8 mouse cellular contexts compared by ENCODE assay signal in the genomic region with DNA sequence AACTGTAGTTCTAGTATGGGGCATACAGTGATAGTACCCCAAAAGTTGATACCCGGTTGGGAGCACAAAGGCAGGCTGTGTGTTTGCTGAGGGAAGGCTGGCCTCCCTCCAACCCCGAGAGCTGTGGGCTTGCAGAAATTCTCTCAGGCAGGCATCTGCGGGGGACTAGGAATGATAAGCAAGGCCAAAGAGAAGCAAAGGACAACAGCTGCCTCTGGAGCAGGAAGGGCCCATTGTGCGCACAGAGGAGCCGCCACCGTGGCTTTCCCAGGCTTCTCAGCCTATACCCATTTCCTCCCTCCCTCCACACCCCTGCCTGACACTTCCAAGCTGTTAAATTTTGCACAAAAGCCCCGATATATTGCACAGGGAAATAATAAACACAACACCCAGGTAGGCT. TPM values are rescaled to one million over a fixed set of nuclear protein-coding genes. Genes with fewer than 3 reads are reported as not detected.
DNase-seq lines count a peak whose midpoint lies in the region; ATAC-seq lines count a peak whose summit lies in the region.

No protein-coding gene starts in this region.

- WGBS in embryonic facial prominence, embryonic 12.5 days: 7% methylated on average over 7 of the region's 7 CpGs
- 7% methylated on average over 7 of the region's 7 CpGs for WGBS in intestine, embryonic 15.5 days
- 2% methylated on average over 7 of the region's 7 CpGs for WGBS in neural tube, embryonic 15.5 days

- peak overlapping the region; percentile 6; the same call in 1 of the 2 replicates for H3K4me3 ChIP-seq in embryonic facial prominence, embryonic 12.5 days
- H3K4me3 ChIP-seq in intestine, embryonic 15.5 days (replicated peaks): no peak overlapping the region
- H3K4me3 ChIP-seq in neural tube, embryonic 15.5 days (replicated peaks): peak overlapping the region; percentile 82

- H3K4me1 ChIP-seq in embryonic facial prominence, embryonic 12.5 days: peaks cover 18% of the 10 kb centered on the region
- H3K4me1 ChIP-seq in intestine, embryonic 15.5 days (replicated peaks): peaks cover 19% of the 10 kb centered on the region
- peaks cover 48% of the 10 kb centered on the region for H3K4me1 ChIP-seq in neural tube, embryonic 15.5 days

- no peak overlapping the region for H3K9ac ChIP-seq in embryonic facial prominence, embryonic 12.5 days
- no peak overlapping the region for H3K9ac ChIP-seq in intestine, embryonic 15.5 days
- H3K9ac ChIP-seq in neural tube, embryonic 15.5 days (replicated peaks): peak overlapping the region; percentile 86; the same call in 1 of the 2 replicates

- no peaks in the 10 kb centered on the region for H3K9me3 ChIP-seq in embryonic facial prominence, embryonic 12.5 days
- no peaks in the 10 kb centered on the region for H3K9me3 ChIP-seq in intestine, embryonic 15.5 days
- H3K9me3 ChIP-seq in neural tube, embryonic 15.5 days (replicated peaks): no peaks in the 10 kb centered on the region

- peak overlapping the region; percentile 91; the same call in 1 of the 2 replicates for H3K4me2 ChIP-seq in embryonic facial prominence, embryonic 12.5 days (replicated peaks)
- peak overlapping the region; percentile 20 for H3K4me2 ChIP-seq in intestine, embryonic 15.5 days (replicated peaks)
- peak overlapping the region; percentile 60 for H3K4me2 ChIP-seq in neural tube, embryonic 15.5 days

- H3K27ac ChIP-seq in embryonic facial prominence, embryonic 12.5 days: 0 out of 2 replicates have a peak overlapping the region, but pooled peaks have one; percentile 23
- no peak overlapping the region for H3K27ac ChIP-seq in intestine, embryonic 15.5 days
- peak overlapping the region; percentile 62 for H3K27ac ChIP-seq in neural tube, embryonic 15.5 days (replicated peaks)

- peak; percentile 18 for DNase-seq in layer of hippocampus, adult 11-12 months (ENCODE audit: low spot score)
- no peak for DNase-seq in layer of hippocampus, adult 9-10 months (ENCODE audit: low spot score)
- no peak for DNase-seq in thymus, adult 18-20 months
- DNase-seq in lung, postnatal 25 days (ENCODE audit: low spot score): no peak
- no peak for DNase-seq in spleen, postnatal 14 days (ENCODE audit: low spot score in 2 of 2)

- H3K36me3 ChIP-seq in embryonic facial prominence, embryonic 12.5 days: no peaks in the 10 kb centered on the region
- H3K36me3 ChIP-seq in intestine, embryonic 15.5 days: no peaks in the 10 kb centered on the region
- H3K36me3 ChIP-seq in neural tube, embryonic 15.5 days: no peaks in the 10 kb centered on the region

- H3K27me3 ChIP-seq in embryonic facial prominence, embryonic 12.5 days: peaks cover 19% of the 10 kb centered on the region
- H3K27me3 ChIP-seq in intestine, embryonic 15.5 days (replicated peaks): 0 out of 2 replicates have a peak, but pooled peaks cover 10% of the 10 kb centered on the region
- no peaks in the 10 kb centered on the region for H3K27me3 ChIP-seq in neural tube, embryonic 15.5 days (replicated peaks)

- ATAC-seq in embryonic facial prominence, embryonic 12.5 days (ENCODE audit: insufficient number of reproducible peaks, insufficient read depth, low FRiP score, low TSS enrichment): no peak
- no peak for ATAC-seq in intestine, embryonic 15.5 days
- ATAC-seq in neural tube, embryonic 15.5 days (ENCODE audit: low FRiP score): no peak

RNA-seq across cellular contexts. Expression of a gene that starts 1.4 kb away (rescaled TPM):
- 5.1 and 6.3 TPM in 2 replicates for polyA plus RNA-seq in embryonic facial prominence, embryonic 12.5 days (2016; fragmentation: Nextera tagmentation; extraction: Ambion mirVana)
- 3.9 and 4.4 TPM in 2 replicates for polyA plus RNA-seq in intestine, embryonic 15.5 days (2015; fragmentation: Nextera tagmentation; extraction: Ambion mirVana)
- polyA plus RNA-seq in neural tube, embryonic 15.5 days (2015; fragmentation: Nextera tagmentation; extraction: Ambion mirVana): 37.9 and 44.0 TPM in 2 replicates

RNA-seq across cellular contexts. Expression of a gene that starts 15.5 kb away (rescaled TPM):
- 31.9 and 34.0 TPM in 2 replicates for polyA plus RNA-seq in embryonic facial prominence, embryonic 12.5 days (2016; fragmentation: Nextera tagmentation; extraction: Ambion mirVana)
- polyA plus RNA-seq in intestine, embryonic 15.5 days (2015; fragmentation: Nextera tagmentation; extraction: Ambion mirVana): 19.5 and 21.8 TPM in 2 replicates
- polyA plus RNA-seq in neural tube, embryonic 15.5 days (2015; fragmentation: Nextera tagmentation; extraction: Ambion mirVana): 6.1 and 9.8 TPM in 2 replicates

RNA-seq across cellular contexts. Expression of a gene that starts 39.7 kb away (rescaled TPM):
- 172 and 186 TPM in 2 replicates for polyA plus RNA-seq in embryonic facial prominence, embryonic 12.5 days (2016; fragmentation: Nextera tagmentation; extraction: Ambion mirVana)
- polyA plus RNA-seq in intestine, embryonic 15.5 days (2015; fragmentation: Nextera tagmentation; extraction: Ambion mirVana): 147 and 170 TPM in 2 replicates
- polyA plus RNA-seq in neural tube, embryonic 15.5 days (2015; fragmentation: Nextera tagmentation; extraction: Ambion mirVana): 368 and 390 TPM in 2 replicates

Comparison
In these comparisons a context has a peak if more than half of its experiments do, and no peak if none do; other contexts are left out.
1. H3K4me2 ChIP-seq: peak in every context shown above with its lines; median percentile 91 in embryonic facial prominence, embryonic 12.5 days; 60 in neural tube, embryonic 15.5 days; 20 in intestine, embryonic 15.5 days.